Mouse (Mus musculus): ENCODE data around the gene Tecta. TPM values are rescaled to one million over a fixed set of nuclear protein-coding genes. Genes with fewer than 3 reads are reported as not detected.

The Tecta gene
- total and polyA plus RNA-seq, 3 experiments = 0.11 TPM; not detected in 2

DNA sequence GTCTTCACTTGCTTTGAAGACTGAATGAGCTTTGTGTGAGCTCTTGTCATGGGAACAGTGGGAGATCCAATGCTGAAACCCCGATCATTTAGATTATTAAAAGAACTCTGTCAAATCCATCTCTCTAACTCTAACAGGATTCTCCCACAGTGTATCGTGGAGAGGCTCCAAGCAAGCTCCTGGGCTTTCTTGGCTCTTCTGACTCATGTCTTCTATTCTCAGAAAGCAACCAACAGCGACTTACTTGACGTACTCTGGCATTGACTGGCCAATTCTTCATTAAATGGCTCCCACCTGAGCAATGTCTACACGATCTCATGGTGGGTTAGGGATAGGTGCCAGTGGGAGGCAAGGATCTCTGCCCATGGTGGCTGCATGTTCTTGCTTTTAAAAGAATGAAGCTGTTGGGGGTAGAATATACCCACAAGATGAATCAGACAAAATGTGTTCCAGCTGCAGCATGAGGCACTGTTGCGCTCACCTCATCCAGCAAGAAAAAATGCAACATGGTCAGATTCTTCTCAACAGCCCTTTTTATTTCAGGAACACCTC is 98.6 kb downstream of the Tecta start:
- no peaks in the 10 kb centered on the region for H3K9me3 ChIP-seq (replicated peaks)
- H3K36me3 ChIP-seq (replicated peaks) = no peaks in the 10 kb centered on the region
- no peak overlapping the region for H3K4me3 ChIP-seq (ENCODE audit: low read depth, low read length)
- H3K27me3 ChIP-seq (ENCODE audit: insufficient read depth, low read length) = 0 out of 2 replicates have a peak, but pooled peaks cover 3% of the 10 kb centered on the region
- ATAC-seq (ENCODE audit: extremely low read depth, insufficient number of reproducible peaks, low FRiP score, poor library complexity, severe bottlenecking) (no peak), DNase-seq (ENCODE audit: low spot score) (no peak)
- TF ChIP-seq CTCF (IDR thresholded peaks at IDR 0.05; ENCODE audit: low read depth, low read length) (no peak), POLR2AphosphoS5 (IDR thresholded peaks at IDR 0.05; ENCODE audit: insufficient replicate concordance, low read depth, low read length) (no peak), GATA1 (IDR thresholded peaks at IDR 0.05; ENCODE audit: borderline replicate concordance, low read length) (no peak), GATA2 (IDR thresholded peaks at IDR 0.05; ENCODE audit: borderline replicate concordance, low read depth, low read length) (no peak)
- H3K4me1 ChIP-seq (ENCODE audit: insufficient read depth, low read depth, low read length) = no peaks in the 10 kb centered on the region

- no peak for DNase-seq (ENCODE audit: low spot score)
- H3K4me3 ChIP-seq (ENCODE audit: low read depth, low read length) = no peak overlapping the region
- H3K36me3 ChIP-seq (replicated peaks) = no peaks in the 10 kb centered on the region
- H3K4me1 ChIP-seq (ENCODE audit: insufficient read depth, low read depth, low read length) = no peaks in the 10 kb centered on the region
- 0 out of 2 replicates have a peak, but pooled peaks cover 3% of the 10 kb centered on the region for H3K27me3 ChIP-seq (ENCODE audit: insufficient read depth, low read length)
- no peak for TF ChIP-seq GATA1 (IDR thresholded peaks at IDR 0.05; ENCODE audit: borderline replicate concordance, low read length)
- TF ChIP-seq TAL1 (conservative IDR thresholded peaks at IDR 0.05; ENCODE audit: low read depth, low read length) = no peak
- no peak for TF ChIP-seq POLR2AphosphoS5 (IDR thresholded peaks at IDR 0.05; ENCODE audit: insufficient replicate concordance, low read depth, low read length)
- TF ChIP-seq CTCF (IDR thresholded peaks at IDR 0.05; ENCODE audit: low read depth, low read length) = no peak
- no peak for TF ChIP-seq GATA2 (IDR thresholded peaks at IDR 0.05; ENCODE audit: borderline replicate concordance, low read depth, low read length)
- no peaks in the 10 kb centered on the region for H3K9me3 ChIP-seq (replicated peaks)
- no peak for ATAC-seq (ENCODE audit: extremely low read depth, insufficient number of reproducible peaks, low FRiP score, poor library complexity, severe bottlenecking)
Observed at GRCm38 (mm10) chr9:42296297-42296922, 103.3 kb downstream of the Tecta start.

DNA sequence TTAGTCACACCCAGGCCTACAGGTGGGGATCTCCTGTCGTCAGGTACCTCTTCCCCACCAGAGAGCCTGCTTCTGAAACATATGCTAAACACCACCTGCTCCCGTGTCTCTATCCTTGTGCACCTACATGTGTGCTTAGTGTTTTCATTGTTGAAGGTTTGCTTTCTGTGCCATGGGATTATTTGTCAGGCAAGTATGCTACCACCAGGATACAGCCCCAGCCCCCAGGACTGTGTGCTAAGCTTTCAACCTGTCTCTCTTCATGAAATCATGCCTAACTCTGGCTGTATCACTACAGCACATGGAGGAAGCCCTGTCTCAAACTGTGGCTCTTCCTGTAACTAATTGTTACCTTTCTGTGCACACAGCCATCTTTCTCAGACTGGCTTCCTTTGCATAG is 105.6 kb downstream of the Tecta start:
- ATAC-seq (ENCODE audit: extremely low read depth, insufficient number of reproducible peaks, low FRiP score, poor library complexity, severe bottlenecking) (no peak), DNase-seq (ENCODE audit: low spot score) (no peak)
- TF ChIP-seq GATA1 (IDR thresholded peaks at IDR 0.05; ENCODE audit: borderline replicate concordance, low read length) = no peak
- no peak for TF ChIP-seq TAL1 (conservative IDR thresholded peaks at IDR 0.05; ENCODE audit: low read depth, low read length)
- TF ChIP-seq POLR2AphosphoS5 (IDR thresholded peaks at IDR 0.05; ENCODE audit: insufficient replicate concordance, low read depth, low read length) = no peak
- no peak for TF ChIP-seq CTCF (IDR thresholded peaks at IDR 0.05; ENCODE audit: low read depth, low read length)
- TF ChIP-seq GATA2 (IDR thresholded peaks at IDR 0.05; ENCODE audit: borderline replicate concordance, low read depth, low read length) = no peak
- Histone ChIP-seq H3K4me1 (ENCODE audit: insufficient read depth, low read depth, low read length) (no peaks in the 10 kb centered on the region), H3K27me3 (ENCODE audit: insufficient read depth, low read length) (0 out of 2 replicates have a peak, but pooled peaks cover 3% of the 10 kb centered on the region), H3K4me3 (ENCODE audit: low read depth, low read length) (no peak overlapping the region), H3K9me3 (replicated peaks) (no peaks in the 10 kb centered on the region), H3K36me3 (replicated peaks) (no peaks in the 10 kb centered on the region)

- no peaks in the 10 kb centered on the region for H3K4me1 ChIP-seq (ENCODE audit: insufficient read depth, low read depth, low read length)
- no peak for TF ChIP-seq GATA1 (IDR thresholded peaks at IDR 0.05; ENCODE audit: borderline replicate concordance, low read length)
- no peak for DNase-seq (ENCODE audit: low spot score)
- H3K27me3 ChIP-seq (ENCODE audit: insufficient read depth, low read length) = 0 out of 2 replicates have a peak, but pooled peaks cover 3% of the 10 kb centered on the region
- H3K9me3 ChIP-seq (replicated peaks) = no peaks in the 10 kb centered on the region
- no peak for ATAC-seq (ENCODE audit: extremely low read depth, insufficient number of reproducible peaks, low FRiP score, poor library complexity, severe bottlenecking)
- H3K36me3 ChIP-seq (replicated peaks) = no peaks in the 10 kb centered on the region
- no peak overlapping the region for H3K4me3 ChIP-seq (ENCODE audit: low read depth, low read length)
Observed at GRCm38 (mm10) chr9:42293596-42293995, 106.1 kb downstream of the Tecta start.

- ATAC-seq (ENCODE audit: extremely low read depth, insufficient number of reproducible peaks, low FRiP score, poor library complexity, severe bottlenecking) = no peak
- 0 out of 2 replicates have a peak, but pooled peaks cover 3% of the 10 kb centered on the region for H3K27me3 ChIP-seq (ENCODE audit: insufficient read depth, low read length)
- no peaks in the 10 kb centered on the region for H3K9me3 ChIP-seq (replicated peaks)
- H3K4me1 ChIP-seq (ENCODE audit: insufficient read depth, low read depth, low read length) = no peaks in the 10 kb centered on the region
- no peak for DNase-seq (ENCODE audit: low spot score)
- TF ChIP-seq GATA2 (IDR thresholded peaks at IDR 0.05; ENCODE audit: borderline replicate concordance, low read depth, low read length) = no peak
- no peak for TF ChIP-seq TAL1 (conservative IDR thresholded peaks at IDR 0.05; ENCODE audit: low read depth, low read length)
- TF ChIP-seq POLR2AphosphoS5 (IDR thresholded peaks at IDR 0.05; ENCODE audit: insufficient replicate concordance, low read depth, low read length) = no peak
- TF ChIP-seq CTCF (IDR thresholded peaks at IDR 0.05; ENCODE audit: low read depth, low read length) = no peak
- no peak for TF ChIP-seq GATA1 (IDR thresholded peaks at IDR 0.05; ENCODE audit: borderline replicate concordance, low read length)
- H3K4me3 ChIP-seq (ENCODE audit: low read depth, low read length) = no peak overlapping the region
- H3K36me3 ChIP-seq (replicated peaks) = no peaks in the 10 kb centered on the region
Observed at GRCm38 (mm10) chr9:42293051-42293450, 106.7 kb downstream of the Tecta start.

DNA sequence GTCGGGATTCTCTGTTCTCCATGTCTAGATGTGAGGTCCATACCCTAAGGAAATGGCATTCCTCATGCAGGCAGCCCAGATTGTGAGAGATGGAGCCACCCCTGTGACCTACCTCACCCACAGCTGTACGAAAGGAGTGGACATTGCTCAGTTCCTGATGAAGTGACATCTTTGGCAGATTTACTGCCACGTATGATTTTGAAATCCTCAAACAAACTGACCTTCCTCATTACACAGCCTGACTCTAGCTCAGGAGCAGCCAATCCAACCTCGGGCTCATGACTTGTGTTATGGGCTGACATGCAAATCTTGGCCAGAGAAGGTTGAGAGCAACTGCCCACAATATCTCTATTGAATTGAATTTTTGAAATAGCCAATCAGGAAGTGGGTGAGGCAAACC is 120.1 kb downstream of the Tecta start:
- no peaks in the 10 kb centered on the region for H3K36me3 ChIP-seq (replicated peaks)
- ATAC-seq (ENCODE audit: extremely low read depth, insufficient number of reproducible peaks, low FRiP score, poor library complexity, severe bottlenecking) = no peak
- DNase-seq (ENCODE audit: low spot score) = no peak
- no peak for TF ChIP-seq TAL1 (conservative IDR thresholded peaks at IDR 0.05; ENCODE audit: low read depth, low read length)
- no peak for TF ChIP-seq CTCF (IDR thresholded peaks at IDR 0.05; ENCODE audit: low read depth, low read length)
- no peak for TF ChIP-seq GATA2 (IDR thresholded peaks at IDR 0.05; ENCODE audit: borderline replicate concordance, low read depth, low read length)
- no peak for TF ChIP-seq POLR2AphosphoS5 (IDR thresholded peaks at IDR 0.05; ENCODE audit: insufficient replicate concordance, low read depth, low read length)
- no peak for TF ChIP-seq GATA1 (IDR thresholded peaks at IDR 0.05; ENCODE audit: borderline replicate concordance, low read length)
- H3K4me1 ChIP-seq (ENCODE audit: insufficient read depth, low read depth, low read length) = no peaks in the 10 kb centered on the region
- no peak overlapping the region for H3K4me3 ChIP-seq (ENCODE audit: low read depth, low read length)
- H3K27me3 ChIP-seq (ENCODE audit: insufficient read depth, low read length) = peaks cover 14% of the 10 kb centered on the region
- H3K9me3 ChIP-seq (replicated peaks) = no peaks in the 10 kb centered on the region

Other genes with a start within 250 kb of the Tecta start
- 64.7 and 72.7 TPM in 2 replicates for gene Sc5d, start 135.7 kb downstream of the Tecta start, total RNA-seq (2014; fragmentation: Nextera tagmentation)
- 97.9 and 113 TPM in 2 replicates for gene Sc5d, start 135.7 kb downstream of the Tecta start, total RNA-seq (2017)
- gene Sc5d, start 135.7 kb downstream of the Tecta start, polyA plus RNA-seq (2012) = 2.5 and 5.1 TPM in 2 replicates
- gene Tbcel, start 107.9 kb upstream of the Tecta start, total RNA-seq (2014; fragmentation: Nextera tagmentation) = 31.0 and 31.1 TPM in 2 replicates
- 31.0 and 33.3 TPM in 2 replicates for gene Tbcel, start 107.9 kb upstream of the Tecta start, total RNA-seq (2017)
- gene Tbcel, start 107.9 kb upstream of the Tecta start, polyA plus RNA-seq (2012) = 4.2 and 4.8 TPM in 2 replicates

Measured in G1E (cell line).